ENCODE assay signal across 19 mouse cellular contexts in the genomic region with DNA sequence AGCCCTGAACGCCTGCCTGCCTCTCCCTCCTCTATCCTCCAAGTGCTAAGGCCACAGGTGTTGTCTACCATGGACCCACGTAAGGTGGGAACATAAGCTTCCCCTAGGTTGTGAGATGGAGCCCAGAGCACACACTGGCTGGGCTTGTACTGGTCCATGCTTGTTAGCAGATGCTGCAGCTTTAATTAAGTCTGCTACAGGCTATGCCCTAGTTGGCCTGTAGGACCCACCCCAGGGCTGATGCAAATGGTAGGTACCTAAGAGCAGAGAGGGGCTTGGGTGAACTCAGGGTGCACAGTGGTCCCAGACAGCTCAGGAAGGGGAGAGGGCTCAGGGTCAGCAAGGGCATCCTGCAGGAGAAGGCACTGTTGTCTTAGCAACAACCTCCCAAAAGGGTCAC. TPM values are rescaled to one million over a fixed set of nuclear protein-coding genes. Genes with fewer than 3 reads are reported as not detected.
"Had no signal": no experiment of that assay in that cellular context is flagged by ENCODE, and none has a peak within 500 bp of the region (broad histone marks: within the 10 kb centered on the region; RNA-seq: fewer than 3 reads in every experiment).

No protein-coding gene starts in this region.

- H3K9me3 ChIP-seq: intestine, embryonic 15.5 days; kidney, embryonic 15.5 days; limb, embryonic 12.5 days; limb, embryonic 15.5 days; midbrain, embryonic 13.5 days had no signal

- H3K36me3 ChIP-seq: intestine, embryonic 15.5 days; kidney, embryonic 15.5 days; limb, embryonic 12.5 days; limb, embryonic 15.5 days; midbrain, embryonic 13.5 days had no signal

- ATAC-seq: intestine, embryonic 15.5 days; lung, postnatal 0 days; midbrain, embryonic 13.5 days had no signal

- DNase-seq: kidney, adult 11 months; kidney, adult 8-10 months; kidney, postnatal 36 days; layer of hippocampus, postnatal 36 days; lung, embryonic 14.5 days; thymus, postnatal 14 days; thymus, postnatal 4 days had no signal

- H3K4me3 ChIP-seq: intestine, embryonic 15.5 days; kidney, embryonic 15.5 days; left cerebral cortex, adult 2 months; limb, embryonic 12.5 days; limb, embryonic 15.5 days; midbrain, embryonic 13.5 days had no signal

- H3K27ac ChIP-seq: intestine, embryonic 15.5 days; kidney, embryonic 15.5 days; left cerebral cortex, adult 2 months; limb, embryonic 12.5 days; limb, embryonic 15.5 days; macrophage; midbrain, embryonic 13.5 days had no signal

- H3K27me3 ChIP-seq: intestine, embryonic 15.5 days had no signal

- H3K4me2 ChIP-seq: intestine, embryonic 15.5 days; kidney, embryonic 15.5 days; limb, embryonic 12.5 days; limb, embryonic 15.5 days; lung, embryonic 14.5 days; midbrain, embryonic 13.5 days had no signal

- H3K9ac ChIP-seq: intestine, embryonic 15.5 days; kidney, embryonic 15.5 days; limb, embryonic 12.5 days; limb, embryonic 15.5 days; lung, embryonic 14.5 days; midbrain, embryonic 13.5 days had no signal

RNA-seq across cellular contexts. Expression of gene Prss57, which starts 1.2 kb away (rescaled TPM):
- total RNA-seq: midbrain, postnatal 0 days had no signal
- polyA plus RNA-seq: intestine, embryonic 15.5 days; limb, embryonic 12.5 days; lung, embryonic 14.5 days; macrophage; midbrain, embryonic 13.5 days; neural tube, embryonic 11.5 days; neural tube, embryonic 14.5 days had no signal

RNA-seq across cellular contexts. Expression of gene Misp, which starts 31.2 kb away (rescaled TPM):
- total RNA-seq: megakaryocyte, adult 5-6 weeks; midbrain, postnatal 0 days had no signal
